Mouse (Mus musculus) kidney, embryonic 16.5 days (tissue): ENCODE measurements around the gene Prpf39. TPM values are rescaled to one million over a fixed set of nuclear protein-coding genes. Genes with fewer than 3 reads are reported as not detected.

Experiments
- ATAC-seq: fragments of 200-750 bp; cut with Nextera tagmentation; 2 replicates; pipeline ENCODE4 v1.8.0; 2017; ENCODE audit warnings: moderate TSS enrichment; ENCODE audit not compliant: low FRiP score, low TSS enrichment
- H3K27ac ChIP-seq: fragments of 300-500 bp; sonication (generic); 2 replicates; pipeline ENCODE4 v1.5.1; 2014; ENCODE audit warnings: low read length
- H3K27me3 ChIP-seq: fragments of 300-500 bp; sonication (generic); 2 replicates; pipeline ENCODE4 v1.6.1; 2014; ENCODE audit warnings: low read length, control low read depth, mixed read lengths; ENCODE audit not compliant: insufficient read depth
- H3K36me3 ChIP-seq: fragments of 300-500 bp; sonication (generic); 2 replicates; pipeline ENCODE4 v1.6.1; 2014; ENCODE audit warnings: low read length, control low read depth, mixed read lengths; ENCODE audit not compliant: insufficient read depth
- H3K4me1 ChIP-seq: fragments of 300-500 bp; sonication (generic); 2 replicates; pipeline ENCODE4 v1.6.1; 2014; ENCODE audit warnings: low read length, control low read depth, mixed read lengths; ENCODE audit not compliant: insufficient read depth
- H3K4me2 ChIP-seq: fragments of 300-500 bp; sonication (generic); replicated peaks from 2 replicates; pipeline ENCODE4 v1.6.1; 2014; ENCODE audit warnings: low read depth, low read length
- H3K4me3 ChIP-seq: fragments of 300-500 bp; sonication (generic); 2 replicates; pipeline ENCODE4 v1.5.1; 2014; ENCODE audit warnings: mild to moderate bottlenecking, low read length
- H3K9ac ChIP-seq: fragments of 300-500 bp; sonication (generic); replicated peaks from 2 replicates; pipeline ENCODE4 v1.6.1; 2014; ENCODE audit warnings: low read length
- H3K9me3 ChIP-seq: fragments of 300-500 bp; sonication (generic); 2 replicates; pipeline ENCODE4 v1.6.1; 2016; ENCODE audit warnings: low read length, control low read depth
- WGBS: fragments of 180-500 bp; shearing (Covaris S2); extraction: QIAGEN DNeasy Blood & Tissue Kit; methylation state at CpG from one replicate; pipeline ENCODE4 v1.1.7; 2014; 5-methylcytosine and 5-hydroxymethylcytosine counted together
- polyA plus RNA-seq: library from polyadenylated mRNA; unstranded; fragments of >200 nt; fragmentation: Nextera tagmentation; extraction: Ambion mirVana; gene quantifications from 2 replicates; pipeline ENCODE4 v1.2.1, GENCODE M21; 2015

Prpf39 gene
- 50.4 and 52.9 TPM in 2 replicates for polyA plus RNA-seq

DNA sequence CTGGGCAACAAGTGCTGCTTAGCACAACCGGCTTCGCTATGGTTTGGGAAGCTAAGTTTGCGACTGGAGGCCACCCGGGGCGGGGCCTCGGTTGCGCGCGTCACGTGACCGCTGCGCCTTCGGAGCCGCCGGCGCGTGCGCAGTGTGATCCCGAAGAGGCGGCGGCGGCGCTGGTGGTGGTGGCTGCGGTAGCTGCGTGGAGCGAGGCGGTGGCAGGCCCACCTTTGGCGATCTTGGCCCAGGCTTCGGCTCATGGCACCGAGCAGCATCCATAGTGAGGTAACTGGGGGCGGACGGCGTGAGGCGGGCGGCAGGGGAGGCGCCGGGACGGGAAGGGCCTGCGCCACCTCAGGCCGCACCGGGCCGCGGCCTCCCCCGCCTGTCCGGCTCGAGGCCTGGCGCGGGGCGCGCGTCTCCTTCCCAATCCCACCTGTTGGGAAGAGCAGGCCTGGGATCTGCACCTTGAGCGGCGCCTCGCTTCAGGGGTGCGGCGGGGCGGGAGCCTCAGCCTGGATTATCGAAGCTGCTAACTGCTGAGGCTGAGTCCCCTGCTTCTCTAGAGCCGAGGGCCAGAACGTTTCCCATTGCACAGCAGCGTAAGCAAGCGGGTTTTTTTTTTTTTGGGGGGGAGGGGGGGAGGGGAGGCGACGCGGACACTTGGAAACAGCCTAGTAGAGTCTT lies at the start of gene Prpf39:
Gene Prpf39 (plus strand): TSS at position 144 of the 681 bp plus-strand sequence.
- 0 out of 2 replicates have a peak, but pooled peaks cover 2% of the 10 kb centered on the region for H3K9me3 ChIP-seq
- no peaks in the 10 kb centered on the region for H3K27me3 ChIP-seq
- peak within 1 kb of the TSS; percentile 85 for H3K27ac ChIP-seq
- ATAC-seq = peak; percentile 95
- peak within 1 kb of the TSS; percentile 95 for H3K9ac ChIP-seq
- H3K4me1 ChIP-seq = peaks cover 7% of the 10 kb centered on the region
- H3K4me2 ChIP-seq = peak within 1 kb of the TSS; percentile 86
- H3K4me3 ChIP-seq = peak within 1 kb of the TSS; percentile 94
- H3K36me3 ChIP-seq = no peaks in the 10 kb centered on the region
- WGBS = under 1% methylated on average over 53 of the region's 65 CpGs

DNA sequence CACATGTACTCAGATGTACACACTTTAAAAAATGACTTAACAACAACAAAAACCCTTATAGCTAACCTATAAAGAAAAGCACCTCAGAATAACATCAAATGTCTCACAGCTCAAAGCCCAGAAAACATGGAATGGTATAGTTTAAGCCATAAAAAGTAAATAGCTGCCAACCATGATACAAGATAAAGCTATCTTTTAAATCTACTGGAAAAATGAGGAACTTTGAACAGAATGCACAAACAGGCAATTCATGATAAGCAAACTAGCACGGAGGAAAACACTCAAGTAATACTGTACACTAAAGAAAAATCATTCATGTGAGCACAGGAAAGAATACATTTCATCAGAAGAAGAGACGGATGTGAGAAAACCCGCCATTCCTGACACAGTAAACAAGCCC lies 28.4 kb upstream of the Prpf39 start:
- no peak overlapping the region for H3K4me2 ChIP-seq
- ATAC-seq = no peak
- H3K36me3 ChIP-seq = peaks cover 53% of the 10 kb centered on the region
- no peaks in the 10 kb centered on the region for H3K27me3 ChIP-seq
- no peaks in the 10 kb centered on the region for H3K4me1 ChIP-seq
- no peaks in the 10 kb centered on the region for H3K9me3 ChIP-seq
- H3K9ac ChIP-seq = no peak overlapping the region
- H3K4me3 ChIP-seq = no peak overlapping the region
- no peak overlapping the region for H3K27ac ChIP-seq
- 92% methylated on average over 3 of the region's 3 CpGs for WGBS

DNA sequence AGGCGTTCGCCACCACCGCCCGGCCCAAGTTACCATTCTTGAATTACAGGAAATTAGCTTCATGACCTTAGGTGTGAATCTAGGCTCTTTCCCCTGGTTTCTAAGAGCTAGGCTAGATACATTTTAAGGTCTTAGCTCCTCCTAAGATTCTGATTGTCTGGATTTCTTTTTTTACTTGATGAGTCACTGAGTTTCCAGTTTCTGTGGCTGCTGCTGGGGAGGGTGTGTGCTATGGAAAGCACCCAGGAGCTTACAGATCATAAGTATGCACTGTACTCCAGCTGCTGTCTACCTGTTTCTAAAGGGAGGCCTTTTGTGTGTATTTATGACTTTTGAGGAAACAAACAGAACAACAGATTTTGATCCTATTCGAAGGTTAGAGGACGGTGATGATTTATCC lies 13.3 kb upstream of the Prpf39 start:
- Histone ChIP-seq H3K27me3 (no peaks in the 10 kb centered on the region), H3K9ac (no peak overlapping the region), H3K4me1 (no peaks in the 10 kb centered on the region), H3K4me2 (no peak overlapping the region), H3K27ac (no peak overlapping the region), H3K9me3 (0 out of 2 replicates have a peak, but pooled peaks cover 3% of the 10 kb centered on the region), H3K4me3 (no peak overlapping the region), H3K36me3 (peaks cover 16% of the 10 kb centered on the region; the same call in 1 of the 2 replicates)
- WGBS = 95% methylated on average over 6 of the region's 6 CpGs
- no peak for ATAC-seq

DNA sequence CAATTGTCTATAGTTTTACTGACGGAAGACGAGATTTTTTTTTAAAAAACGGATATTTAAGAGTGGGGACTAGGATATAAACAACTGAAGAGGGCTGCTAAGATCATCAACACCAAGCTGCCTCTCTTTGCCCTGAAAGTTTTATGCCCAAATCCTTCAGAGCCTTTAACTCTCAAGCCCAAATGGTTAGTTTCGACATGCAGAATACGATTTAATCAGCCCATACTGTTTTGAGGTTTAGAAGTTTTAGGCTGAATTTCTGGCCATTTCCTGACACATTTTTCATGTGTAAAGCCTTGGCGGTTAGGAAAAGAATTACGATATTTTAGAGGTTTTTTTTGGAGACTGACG lies 319 bp upstream of the Prpf39 start:
- H3K27me3 ChIP-seq = no peaks in the 10 kb centered on the region
- peaks cover 7% of the 10 kb centered on the region for H3K4me1 ChIP-seq
- WGBS = 47% methylated on average over 8 of the region's 8 CpGs
- no peak; the same call in 1 of the 2 replicates for ATAC-seq
- peak overlapping the region; percentile 95; the same call in 1 of the 2 replicates for H3K9ac ChIP-seq
- H3K27ac ChIP-seq = 0 out of 2 replicates have a peak overlapping the region, but pooled peaks have one; percentile 8
- 0 out of 2 replicates have a peak, but pooled peaks cover 2% of the 10 kb centered on the region for H3K9me3 ChIP-seq
- peak overlapping the region; percentile 86 for H3K4me2 ChIP-seq
- H3K36me3 ChIP-seq = no peaks in the 10 kb centered on the region
- H3K4me3 ChIP-seq = peak overlapping the region; percentile 94

DNA sequence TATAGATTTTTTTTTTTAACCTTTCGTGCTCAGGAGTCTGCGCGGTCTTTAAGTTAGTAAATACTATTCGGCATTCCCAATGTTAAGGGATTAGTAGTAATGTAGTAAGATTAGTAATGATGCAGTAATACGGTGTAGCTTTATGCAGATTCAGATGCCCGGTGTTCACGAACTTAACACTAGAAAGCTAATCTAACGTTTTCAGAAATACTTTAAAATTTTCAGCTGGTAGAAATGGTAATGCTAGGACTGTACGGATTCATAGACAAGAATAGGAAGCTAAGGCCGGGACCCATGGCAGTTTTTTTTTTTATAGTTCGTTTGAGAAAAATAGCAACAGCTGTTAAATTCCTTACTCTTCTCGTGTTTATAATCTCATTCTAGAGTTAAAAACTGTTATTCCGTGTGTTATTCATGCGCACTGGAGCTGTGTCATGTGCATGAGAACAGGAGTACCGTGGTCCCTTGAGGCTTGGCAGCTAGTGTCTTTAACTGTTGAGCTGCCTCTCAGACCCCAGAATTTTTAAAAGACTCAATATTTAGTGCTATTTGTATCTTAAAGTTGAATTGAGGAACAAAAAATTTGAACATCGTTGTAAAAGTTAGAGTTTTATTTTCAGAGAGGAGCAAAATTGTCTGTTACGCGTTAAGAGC lies 886 bp downstream of the Prpf39 start:
- Histone ChIP-seq H3K4me2 (peak overlapping the region; percentile 86), H3K9me3 (0 out of 2 replicates have a peak, but pooled peaks cover 2% of the 10 kb centered on the region), H3K27me3 (no peaks in the 10 kb centered on the region), H3K27ac (no peak overlapping the region; the same call in 1 of the 2 replicates), H3K9ac (peak overlapping the region; percentile 95), H3K36me3 (no peaks in the 10 kb centered on the region), H3K4me1 (peaks cover 7% of the 10 kb centered on the region), H3K4me3 (peak overlapping the region; percentile 94)
- 12% methylated on average over 18 of the region's 18 CpGs for WGBS
- ATAC-seq = no peak; the same call in 1 of the 2 replicates

DNA sequence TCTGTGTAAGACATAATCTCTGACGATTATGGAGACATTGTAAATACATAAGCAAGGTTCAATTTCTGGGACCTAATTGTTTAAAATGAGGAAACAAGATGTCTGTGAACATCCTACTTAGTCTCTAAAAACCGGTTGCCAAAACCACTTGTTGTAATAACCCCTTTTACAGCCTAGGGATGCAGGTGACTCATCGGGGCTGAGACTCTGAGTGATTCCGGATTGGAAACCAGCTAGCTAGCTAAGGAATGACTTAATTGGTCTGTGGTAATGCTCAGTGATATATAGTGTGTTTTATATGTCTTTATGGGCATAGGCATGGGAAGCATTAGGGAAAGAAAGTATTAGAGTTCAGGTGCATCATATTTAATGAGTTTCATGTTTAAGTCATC lies 1.4 kb downstream of the Prpf39 start:
- no peak for ATAC-seq
- 0 out of 2 replicates have a peak overlapping the region, but pooled peaks have one; percentile 26 for H3K9ac ChIP-seq

DNA sequence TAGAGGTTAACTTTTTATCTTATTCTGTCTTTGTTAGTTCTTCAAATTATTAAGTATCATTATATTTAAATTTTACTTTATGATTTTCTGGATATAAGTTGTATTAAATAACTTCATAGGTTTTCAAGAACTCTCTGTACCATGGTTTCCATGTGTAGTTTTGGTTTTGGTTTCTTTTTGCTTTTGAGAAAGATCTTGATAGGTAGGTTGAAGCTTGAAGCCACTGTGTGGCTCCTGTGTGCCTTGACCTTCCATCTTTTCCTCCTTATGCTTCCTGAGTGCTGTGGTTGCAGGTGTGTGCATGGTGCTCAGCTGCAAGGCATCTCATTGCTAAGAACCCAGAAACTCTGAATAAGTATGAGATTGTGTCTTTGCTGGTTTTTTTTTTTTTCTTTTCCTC lies 12.7 kb downstream of the Prpf39 start:
- no peak overlapping the region for H3K9ac ChIP-seq
- no peaks in the 10 kb centered on the region for H3K9me3 ChIP-seq
- H3K4me1 ChIP-seq = no peaks in the 10 kb centered on the region
- H3K27me3 ChIP-seq = no peaks in the 10 kb centered on the region
- H3K4me3 ChIP-seq = no peak overlapping the region
- ATAC-seq = no peak
- peaks cover 18% of the 10 kb centered on the region for H3K36me3 ChIP-seq
- H3K27ac ChIP-seq = no peak overlapping the region
- H3K4me2 ChIP-seq = no peak overlapping the region

More for the DNA sequence above, 1.4 kb downstream of the Prpf39 start:
- Histone ChIP-seq H3K9me3 (0 out of 2 replicates have a peak, but pooled peaks cover 2% of the 10 kb centered on the region), H3K4me3 (peak overlapping the region; percentile 94), H3K27ac (no peak overlapping the region), H3K36me3 (no peaks in the 10 kb centered on the region), H3K27me3 (no peaks in the 10 kb centered on the region), H3K4me1 (peaks cover 7% of the 10 kb centered on the region), H3K4me2 (peak overlapping the region; percentile 86)
- 16% methylated on average over 4 of the region's 4 CpGs for WGBS

DNA sequence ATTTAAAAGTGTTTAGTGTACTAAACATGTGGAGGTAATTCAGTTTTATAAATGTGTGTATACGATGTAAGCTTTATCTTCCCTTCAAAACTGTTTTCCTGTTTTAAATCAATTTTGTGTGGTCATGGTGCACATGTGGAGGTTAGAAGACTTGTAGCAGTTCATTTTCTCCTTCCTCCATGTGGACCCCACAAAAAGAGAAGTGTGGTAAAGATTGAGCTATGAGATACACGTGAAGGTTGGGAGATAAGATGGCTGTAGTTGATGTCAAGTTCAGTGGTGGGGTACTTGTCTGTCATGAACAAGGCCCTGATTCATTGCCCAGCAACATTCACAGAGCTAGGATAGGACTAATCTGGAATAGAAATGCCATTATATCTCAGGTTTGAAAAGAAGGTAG lies 22.1 kb downstream of the Prpf39 start:
- ATAC-seq = no peak
- peaks cover 35% of the 10 kb centered on the region for H3K36me3 ChIP-seq
- H3K4me1 ChIP-seq = no peaks in the 10 kb centered on the region
- H3K27me3 ChIP-seq = no peaks in the 10 kb centered on the region
- H3K9me3 ChIP-seq = no peaks in the 10 kb centered on the region
- H3K4me3 ChIP-seq = no peak overlapping the region
- no peak overlapping the region for H3K4me2 ChIP-seq
- WGBS = 89% methylated on average over 2 of the region's 2 CpGs
- no peak overlapping the region for H3K9ac ChIP-seq
- no peak overlapping the region for H3K27ac ChIP-seq

DNA sequence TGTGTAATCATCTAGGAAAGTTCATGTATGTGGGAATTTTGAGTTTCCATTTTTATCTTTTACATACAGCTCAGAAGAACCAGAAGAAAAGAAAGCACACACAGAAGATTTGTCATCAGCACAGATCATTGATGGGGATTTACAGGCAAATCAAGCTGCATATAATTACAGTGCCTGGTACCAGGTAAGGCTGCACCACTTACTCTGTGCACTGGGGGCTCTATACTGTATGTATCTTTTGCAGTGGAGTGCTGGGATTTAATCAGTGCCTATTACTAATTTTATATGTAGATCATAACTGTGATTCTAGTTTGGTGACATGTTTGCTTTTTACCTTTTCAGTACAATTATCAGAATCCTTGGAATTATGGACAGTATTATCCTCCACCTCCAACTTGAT lies 24.9 kb downstream of the Prpf39 start:
- no peak for ATAC-seq
- Histone ChIP-seq H3K9ac (no peak overlapping the region), H3K27ac (no peak overlapping the region), H3K9me3 (no peaks in the 10 kb centered on the region), H3K36me3 (peaks cover 43% of the 10 kb centered on the region), H3K4me1 (no peaks in the 10 kb centered on the region), H3K4me2 (no peak overlapping the region), H3K27me3 (no peaks in the 10 kb centered on the region), H3K4me3 (no peak overlapping the region)

DNA sequence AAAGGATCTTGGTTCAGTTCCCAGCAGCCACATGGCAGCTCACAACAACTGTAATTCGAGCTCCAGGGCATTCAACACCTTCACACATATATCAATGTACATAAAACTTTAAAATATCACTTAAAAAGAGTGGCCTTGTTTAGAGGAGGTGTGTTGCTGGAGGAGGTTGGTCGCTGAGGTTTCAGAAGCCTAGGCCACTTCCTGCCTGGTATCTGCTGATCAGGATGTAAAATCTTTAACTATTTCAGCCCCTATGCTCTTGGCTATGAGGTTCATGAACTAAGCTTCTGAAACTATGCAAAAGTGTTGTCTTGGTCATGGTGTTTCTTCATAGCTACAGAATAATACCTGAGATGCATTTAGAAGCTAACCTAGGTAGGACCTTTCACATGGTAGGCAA lies 29.1 kb downstream of the Prpf39 start:
- Histone ChIP-seq H3K4me1 (no peaks in the 10 kb centered on the region), H3K9ac (no peak overlapping the region), H3K27ac (no peak overlapping the region), H3K4me3 (no peak overlapping the region), H3K36me3 (peaks cover 39% of the 10 kb centered on the region), H3K27me3 (no peaks in the 10 kb centered on the region), H3K9me3 (no peaks in the 10 kb centered on the region), H3K4me2 (no peak overlapping the region)
- WGBS = 56% methylated on average over 2 of the region's 2 CpGs
- no peak for ATAC-seq
